Mouse (Mus musculus) urinary bladder, postnatal 4 days (tissue): ENCODE results near the gene Pdzrn4.

Source experiments
- DNase-seq, 2 experiments: peaks; one replicate each; pipeline ENCODE4 v3.0.0; 2021 to 2022; ENCODE audit warnings: low spot score in 2 of 2

Gene Pdzrn4

GRCm38 (mm10) chr15:92500276-92500838 lies 103.7 kb downstream of the Pdzrn4 start:
- DNase-seq = no peak

DNA sequence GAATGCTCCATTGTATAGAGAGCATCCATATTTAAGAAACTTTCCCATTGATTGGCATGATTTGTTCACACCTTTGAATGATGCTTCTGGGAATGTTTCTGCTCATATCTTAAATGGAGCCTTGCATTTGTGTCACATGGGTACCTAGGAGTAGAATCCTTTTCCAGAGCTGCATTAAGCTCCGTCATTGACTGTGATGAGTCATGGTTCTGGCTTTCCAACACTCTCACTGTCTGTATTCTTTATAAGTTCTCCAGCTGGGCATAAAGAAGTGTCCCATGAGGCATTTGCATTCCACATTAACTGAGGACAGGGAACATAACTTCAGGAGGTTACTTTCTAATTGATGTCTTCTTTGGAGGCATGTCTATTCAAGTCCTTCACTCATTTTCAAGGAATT lies 106.1 kb downstream of the Pdzrn4 start:
- DNase-seq = no peak

DNA sequence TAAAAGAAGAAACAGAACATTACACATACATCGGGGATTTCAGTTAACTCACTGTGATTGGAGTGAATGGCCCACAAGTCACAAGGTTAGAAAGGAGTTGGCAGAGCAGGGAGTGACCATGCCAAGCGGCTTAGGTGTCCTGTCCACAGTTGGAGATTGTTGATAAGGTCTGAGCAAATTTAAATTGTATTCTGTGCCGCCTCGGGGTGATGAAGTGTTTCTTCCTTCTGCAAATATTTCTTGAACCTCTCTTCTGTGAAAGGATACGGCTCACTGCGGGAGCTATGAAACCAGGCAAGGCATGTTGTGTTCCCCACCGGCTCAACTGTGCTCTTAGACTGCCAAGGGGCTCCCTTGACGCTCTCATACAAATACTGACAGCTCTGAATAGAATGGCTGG lies 112.7 kb downstream of the Pdzrn4 start:
- no peak for DNase-seq

- no peak for DNase-seq
Measured at GRCm38 (mm10) chr15:92515651-92516050, 119.0 kb downstream of the Pdzrn4 start.

- DNase-seq = no peak
Measured at GRCm38 (mm10) chr15:92520677-92521225, 124.1 kb downstream of the Pdzrn4 start.

DNA sequence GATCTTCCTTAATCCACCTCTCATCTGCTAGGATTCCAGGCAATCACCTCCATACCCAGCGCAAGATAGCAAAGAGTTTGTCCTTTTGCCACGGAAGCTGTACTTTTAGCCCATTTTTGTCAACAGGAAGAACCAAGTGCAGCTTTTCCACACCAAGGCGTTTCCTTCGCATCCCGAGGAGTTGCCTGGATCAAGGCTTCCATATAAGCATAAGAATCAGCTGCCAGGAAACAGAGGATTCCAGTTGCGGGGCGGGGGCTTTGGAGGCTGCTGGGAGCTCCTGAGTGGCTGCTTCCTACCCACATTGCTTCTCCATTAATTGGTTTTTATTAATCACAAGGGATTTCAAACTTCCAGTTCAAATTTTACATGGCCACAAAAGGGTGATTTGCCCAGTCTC lies 125.0 kb downstream of the Pdzrn4 start:
- no peak for DNase-seq

DNA sequence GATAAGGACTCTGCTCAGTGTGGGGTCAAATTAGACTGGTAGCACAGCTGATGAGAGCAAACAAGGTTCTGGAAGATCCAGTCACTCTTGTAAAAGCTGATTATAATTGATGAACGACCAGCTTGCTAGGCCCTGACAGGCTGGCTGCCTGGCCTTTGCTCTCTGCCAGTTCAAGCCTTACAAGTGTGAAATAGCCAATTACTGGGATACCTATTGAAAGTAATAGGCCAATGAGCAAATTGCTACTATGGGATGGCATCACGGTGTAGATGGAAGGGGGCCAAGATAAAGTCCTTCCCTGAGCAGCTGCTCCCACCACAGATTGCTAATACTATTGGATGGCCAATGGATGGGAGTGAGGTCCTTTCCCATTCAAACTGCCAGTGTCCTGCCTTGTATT lies 128.2 kb downstream of the Pdzrn4 start:
- DNase-seq = no peak

GRCm38 (mm10) chr15:92525416-92525815 lies 128.7 kb downstream of the Pdzrn4 start:
- DNase-seq = no peak

- no peak for DNase-seq
Measured at GRCm38 (mm10) chr15:92526731-92527130, 130.1 kb downstream of the Pdzrn4 start.

GRCm38 (mm10) chr15:92543252-92543651 lies 146.6 kb downstream of the Pdzrn4 start:
- no peak for DNase-seq

DNA sequence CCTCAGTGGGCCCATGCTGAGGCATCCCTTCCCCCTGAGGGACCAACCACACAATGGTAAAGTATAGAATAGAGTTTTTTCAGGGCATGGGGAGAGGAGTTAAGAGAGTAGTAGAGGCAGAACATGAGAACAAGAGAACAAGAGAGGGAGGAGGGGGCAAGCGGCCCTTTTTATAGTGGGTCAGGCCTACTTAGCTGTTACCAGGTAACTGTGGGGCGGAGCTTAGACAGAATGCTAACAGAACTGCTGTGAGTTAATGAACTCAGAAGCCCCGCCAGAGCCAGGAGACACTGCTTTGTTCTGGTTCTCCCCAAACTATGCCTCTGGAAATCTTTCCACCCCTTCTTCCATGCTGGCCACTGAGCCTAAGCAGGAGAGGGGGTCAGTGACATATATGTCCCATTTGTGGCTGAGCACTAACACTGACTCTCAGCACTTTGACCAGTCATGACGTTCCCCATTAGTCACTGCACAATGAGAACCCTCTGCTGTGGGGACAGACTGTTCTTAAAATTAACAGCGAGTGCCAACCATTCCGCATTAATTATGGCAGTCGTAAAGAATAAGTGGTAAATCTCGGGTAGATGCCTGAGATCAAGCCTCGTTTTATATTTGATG lies 150.7 kb downstream of the Pdzrn4 start:
- DNase-seq = no peak

DNA sequence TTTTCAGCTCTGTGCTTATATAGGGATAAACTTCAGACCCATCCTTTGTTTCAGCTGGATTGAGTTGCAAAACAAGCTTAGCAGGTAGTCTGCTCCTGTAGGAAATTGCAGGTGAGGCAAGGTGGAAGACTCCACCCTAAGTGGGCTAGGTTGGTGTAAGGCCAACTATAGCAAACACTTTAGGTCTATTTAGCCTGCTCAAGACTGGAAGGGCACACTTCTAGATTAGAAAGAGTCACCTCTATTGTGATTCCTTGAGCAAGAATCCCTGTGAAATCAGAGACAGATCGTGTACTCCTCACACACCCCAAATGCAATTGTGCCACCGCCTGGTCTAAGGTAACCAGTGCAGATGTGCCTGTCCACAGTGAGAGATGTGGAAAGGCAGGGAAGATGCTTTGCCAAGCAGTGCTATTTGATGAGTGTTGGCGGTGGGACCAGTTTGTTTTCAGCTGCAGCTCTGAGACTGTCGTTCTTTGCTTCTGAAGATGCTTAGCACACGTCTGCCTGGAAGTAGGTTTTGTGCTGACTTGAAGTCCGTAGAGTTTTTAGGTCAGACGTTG lies 158.4 kb downstream of the Pdzrn4 start:
- no peak for DNase-seq

GRCm38 (mm10) chr15:92555716-92556115 lies 159.0 kb downstream of the Pdzrn4 start:
- DNase-seq = no peak

DNA sequence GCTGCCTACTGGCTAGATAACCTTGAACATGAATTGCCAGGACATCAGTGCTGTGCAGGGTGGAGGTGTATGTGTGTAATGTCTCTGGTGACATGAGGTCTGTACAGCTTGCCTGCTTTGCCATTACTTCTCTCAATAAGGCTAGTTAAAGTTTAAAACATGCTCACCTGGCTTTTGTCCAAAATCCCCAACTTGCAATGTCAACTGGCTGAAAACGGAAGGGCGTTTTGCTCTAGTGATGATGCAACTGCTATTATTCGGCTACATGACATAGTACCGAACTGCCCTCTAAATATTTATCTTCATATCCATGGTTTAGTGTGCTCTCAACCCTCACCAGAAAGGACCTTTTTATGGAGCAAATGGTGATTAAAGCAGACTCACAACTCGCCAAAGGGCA lies 161.9 kb downstream of the Pdzrn4 start:
- no peak for DNase-seq

GRCm38 (mm10) chr15:92562149-92562548 lies 165.5 kb downstream of the Pdzrn4 start:
- DNase-seq = no peak

DNA sequence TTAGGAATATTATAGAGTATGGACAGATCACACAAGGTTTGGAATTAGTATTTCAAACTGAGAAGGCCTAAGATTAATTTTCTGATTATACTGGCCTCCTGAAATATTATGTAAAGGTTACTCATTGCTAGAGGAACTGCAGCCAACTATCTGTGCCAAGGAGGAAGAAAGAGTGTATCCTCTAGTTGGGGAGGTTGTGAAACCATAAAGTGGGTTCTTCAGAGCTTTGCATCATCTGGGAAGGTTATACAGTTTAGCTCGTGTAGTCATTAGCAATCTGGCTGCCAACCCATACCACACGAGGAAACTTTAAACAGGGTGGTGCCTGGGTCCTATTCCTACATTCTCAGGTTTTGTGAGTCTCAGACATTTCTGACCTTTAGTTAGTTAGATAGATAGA lies 166.9 kb downstream of the Pdzrn4 start:
- no peak for DNase-seq

DNA sequence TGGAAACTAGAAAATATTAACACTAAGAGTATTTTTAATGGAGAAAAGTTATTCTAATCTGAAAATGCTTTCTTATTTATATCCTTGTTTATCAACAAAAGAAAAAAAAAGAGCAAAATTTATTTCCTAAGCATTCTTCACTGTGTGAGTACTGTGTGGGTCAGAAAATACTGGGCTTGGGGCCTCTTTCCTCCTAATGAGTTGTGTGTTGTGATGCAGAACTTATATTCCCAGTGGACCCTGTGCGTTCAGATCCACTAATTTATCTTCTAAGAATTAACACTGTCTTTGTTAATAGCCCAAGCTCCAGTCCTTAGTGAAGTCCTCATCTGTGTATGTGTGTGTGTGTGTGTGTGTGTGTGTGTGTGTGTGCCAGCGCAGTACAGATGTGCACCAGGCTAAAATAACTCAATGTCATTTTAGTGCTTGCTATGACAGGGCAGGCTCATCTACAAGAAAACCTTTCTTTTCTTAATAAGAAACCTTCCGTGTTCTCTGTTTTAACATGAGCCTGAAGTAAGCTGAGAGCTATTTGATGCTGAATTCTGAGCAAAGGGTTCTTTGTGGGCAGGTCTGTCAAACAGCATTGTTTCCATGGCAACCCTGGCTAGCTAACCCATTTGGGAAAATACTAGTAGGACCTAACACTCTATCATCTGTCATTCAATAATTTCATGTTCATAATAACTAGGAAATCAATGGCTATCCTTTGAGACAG lies 174.0 kb downstream of the Pdzrn4 start:
- no peak for DNase-seq

DNA sequence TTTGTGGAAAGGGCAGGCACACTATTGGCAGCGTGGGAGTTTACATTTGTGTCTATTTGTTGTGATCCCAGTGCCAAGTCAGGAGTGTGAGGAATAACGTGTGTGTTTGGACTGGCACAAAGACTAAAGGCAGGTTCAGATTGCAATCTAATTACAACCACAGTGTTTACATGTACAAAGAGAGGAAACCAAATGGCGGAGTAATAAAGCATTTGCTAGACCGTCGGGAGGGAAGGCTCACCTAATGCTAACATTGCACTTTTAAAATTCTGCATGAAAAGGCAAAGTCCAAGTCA lies 174.5 kb downstream of the Pdzrn4 start:
- DNase-seq = no peak

DNA sequence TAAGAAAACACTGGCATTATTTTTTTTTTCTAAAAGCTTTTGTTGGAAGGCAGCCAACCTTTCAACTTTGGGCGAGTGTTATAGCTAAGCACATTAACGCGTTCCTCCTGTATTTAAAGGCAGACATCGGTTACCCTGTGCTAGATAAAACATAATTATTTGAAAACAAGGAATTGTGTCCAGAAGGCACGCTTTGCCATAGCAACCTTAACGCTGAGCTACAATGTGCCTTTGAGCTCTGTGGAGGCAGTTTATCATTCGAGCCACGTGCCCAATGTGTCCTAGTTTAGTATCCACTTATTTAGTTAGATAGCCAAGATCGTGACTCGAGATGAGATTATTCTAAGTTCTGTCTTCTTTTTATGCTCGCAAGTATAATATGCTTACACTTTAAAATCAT lies 180.8 kb downstream of the Pdzrn4 start:
- no peak for DNase-seq

GRCm38 (mm10) chr15:92580217-92580616 lies 183.5 kb downstream of the Pdzrn4 start:
- DNase-seq = no peak

DNA sequence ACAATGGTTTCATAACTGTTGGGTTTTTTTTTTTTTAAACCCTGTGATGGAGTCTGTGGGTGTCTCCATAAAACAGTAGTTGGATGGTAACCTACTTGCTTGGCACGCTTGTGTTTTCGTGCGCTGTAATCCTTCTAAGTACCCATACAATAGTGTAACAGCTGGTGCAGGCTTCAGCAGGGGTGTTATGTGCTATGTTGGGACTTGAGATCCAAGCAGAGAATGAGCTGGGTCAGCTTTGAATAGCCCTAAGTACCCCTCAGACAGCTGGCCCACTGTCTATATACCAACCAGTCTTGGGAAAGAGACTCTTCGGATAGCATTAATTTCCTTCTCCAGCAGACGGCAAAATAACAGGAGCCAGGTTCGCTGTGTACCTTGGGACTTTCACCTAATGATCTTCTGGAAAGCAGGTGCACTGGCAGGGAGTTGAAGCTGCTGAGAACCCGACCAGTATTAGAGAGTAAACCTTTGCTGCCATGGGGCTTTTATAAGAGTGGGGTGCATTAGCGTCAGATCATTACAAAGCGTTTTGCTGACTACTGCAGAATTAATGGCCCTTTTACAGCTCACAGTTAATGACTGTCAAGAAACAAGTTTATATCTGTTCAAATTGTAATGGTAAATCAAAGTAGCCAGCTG lies 184.2 kb downstream of the Pdzrn4 start:
- no peak for DNase-seq

GRCm38 (mm10) chr15:92584357-92585138 lies 187.9 kb downstream of the Pdzrn4 start:
- DNase-seq = no peak
